Mouse (Mus musculus) midbrain, embryonic 13.5 days (tissue): Measurements from ENCODE around the gene Lmna. TPM values are rescaled to one million over a fixed set of nuclear protein-coding genes. Genes with fewer than 3 reads are reported as not detected.

Source experiments
- ATAC-seq: fragments of 200-750 bp; cut with Nextera tagmentation; 2 replicates; pipeline ENCODE4 v1.8.0; 2017; ENCODE audit warnings: mild to moderate bottlenecking, moderate TSS enrichment, moderate library complexity
- H3K27ac ChIP-seq: fragments of 300-500 bp; sonication (generic); 2 replicates; pipeline ENCODE4 v1.5.1; 2015; ENCODE audit warnings: inconsistent platforms, mild to moderate bottlenecking, moderate library complexity
- H3K27me3 ChIP-seq: fragments of 300-500 bp; sonication (generic); 2 replicates; pipeline ENCODE4 v1.6.1; 2015; ENCODE audit warnings: mild to moderate bottlenecking, inconsistent platforms
- H3K36me3 ChIP-seq: fragments of 300-500 bp; sonication (generic); 2 replicates; pipeline ENCODE4 v1.6.1; 2015; ENCODE audit warnings: mild to moderate bottlenecking, inconsistent platforms
- H3K4me1 ChIP-seq: fragments of 300-500 bp; sonication (generic); replicated peaks from 2 replicates; pipeline ENCODE4 v1.6.1; 2015; ENCODE audit warnings: inconsistent platforms
- H3K4me2 ChIP-seq: fragments of 300-500 bp; sonication (generic); replicated peaks from 2 replicates; pipeline ENCODE4 v1.6.1; 2015; ENCODE audit warnings: moderate library complexity, mild to moderate bottlenecking, inconsistent platforms
- H3K4me3 ChIP-seq: fragments of 300-500 bp; sonication (generic); replicated peaks from 2 replicates; pipeline ENCODE4 v1.5.1; 2015; ENCODE audit warnings: mild to moderate bottlenecking, inconsistent platforms
- H3K9ac ChIP-seq: fragments of 300-500 bp; sonication (generic); replicated peaks from 2 replicates; pipeline ENCODE4 v1.6.1; 2015; ENCODE audit warnings: mild to moderate bottlenecking, inconsistent platforms
- H3K9me3 ChIP-seq: fragments of 300-500 bp; sonication (generic); 2 replicates; pipeline ENCODE4 v1.6.1; 2016; ENCODE audit warnings: mild to moderate bottlenecking, inconsistent platforms
- WGBS: fragments of 180-500 bp; shearing (Covaris S2); methylation state at CpG from one replicate; pipeline ENCODE4 v1.1.7; 2015; 5-methylcytosine and 5-hydroxymethylcytosine counted together
- polyA plus RNA-seq: library from polyadenylated mRNA; unstranded; fragments of >200 nt; fragmentation: Nextera tagmentation; extraction: Ambion mirVana; gene quantifications from 2 replicates; pipeline ENCODE4 v1.2.1, GENCODE M21; 2015

The Lmna gene
- polyA plus RNA-seq, 1 experiment from 2014 or later: 23.4 TPM

GRCm38 (mm10) chr3:88502641-88503504 lies 6.9 kb downstream of the Lmna start:
- H3K9ac ChIP-seq: peak overlapping the region; percentile 84
- no peaks in the 10 kb centered on the region for H3K9me3 ChIP-seq
- WGBS: under 1% methylated on average over 55 of the region's 55 CpGs
- H3K27ac ChIP-seq: peak overlapping the region; percentile 40; the same call in 1 of the 2 replicates
- H3K36me3 ChIP-seq: no peaks in the 10 kb centered on the region
- peak; percentile 94 for ATAC-seq
- peaks cover 30% of the 10 kb centered on the region for H3K4me1 ChIP-seq
- peaks cover 33% of the 10 kb centered on the region for H3K27me3 ChIP-seq
- peak overlapping the region; percentile 71 for H3K4me3 ChIP-seq
- peak overlapping the region; percentile 94 for H3K4me2 ChIP-seq

DNA sequence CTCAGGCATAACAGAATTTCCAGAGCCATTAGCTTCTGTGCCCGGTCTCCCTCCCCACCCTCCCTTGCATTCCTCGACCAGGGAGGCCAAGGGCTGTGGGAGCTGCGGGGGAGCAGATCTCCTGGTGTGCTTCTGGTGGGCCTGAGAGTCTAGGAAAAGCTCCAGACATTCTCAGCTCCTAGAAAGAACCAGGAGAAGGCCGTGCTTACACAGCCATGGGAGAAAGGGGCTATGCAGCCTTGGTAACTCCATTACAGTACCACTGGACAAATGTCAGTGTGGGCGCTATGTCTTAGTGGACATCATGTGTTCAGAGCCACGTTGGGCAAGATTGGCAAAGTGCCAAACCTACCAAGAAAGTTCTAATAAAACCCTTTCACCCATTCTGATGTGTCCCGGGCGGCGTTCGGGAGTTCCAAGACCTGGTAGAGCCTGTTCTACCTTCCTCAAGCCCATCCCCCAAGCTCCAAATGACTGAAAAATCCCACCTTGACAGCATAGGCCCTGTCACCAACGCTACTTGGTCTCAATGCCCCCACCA lies 7.7 kb downstream of the Lmna start:
- WGBS: 19% methylated on average over 11 of the region's 11 CpGs
- peaks cover 32% of the 10 kb centered on the region for H3K27me3 ChIP-seq
- H3K4me3 ChIP-seq: peak overlapping the region; percentile 71
- H3K4me1 ChIP-seq: peaks cover 30% of the 10 kb centered on the region
- H3K9me3 ChIP-seq: no peaks in the 10 kb centered on the region
- H3K36me3 ChIP-seq: no peaks in the 10 kb centered on the region
- H3K4me2 ChIP-seq: peak overlapping the region; percentile 94
- H3K27ac ChIP-seq: no peak overlapping the region
- peak overlapping the region; percentile 84 for H3K9ac ChIP-seq
- ATAC-seq: no peak

- no peaks in the 10 kb centered on the region for H3K36me3 ChIP-seq
- WGBS: 54% methylated on average over 6 of the region's 6 CpGs
- H3K9ac ChIP-seq: 0 out of 2 replicates have a peak overlapping the region, but pooled peaks have one; percentile 84
These were observed 8.3 kb downstream of the Lmna start for GRCm38 (mm10) chr3:88501366-88502030.

GRCm38 (mm10) chr3:88500655-88501365 lies 8.9 kb downstream of the Lmna start:
- H3K9ac ChIP-seq: no peak overlapping the region
- H3K27me3 ChIP-seq: peaks cover 32% of the 10 kb centered on the region
- H3K27ac ChIP-seq: no peak overlapping the region
- no peak overlapping the region for H3K4me2 ChIP-seq
- H3K36me3 ChIP-seq: no peaks in the 10 kb centered on the region
- no peak overlapping the region for H3K4me3 ChIP-seq
- no peak for ATAC-seq
- WGBS: 52% methylated on average over 4 of the region's 4 CpGs
- no peaks in the 10 kb centered on the region for H3K9me3 ChIP-seq
- H3K4me1 ChIP-seq: peaks cover 30% of the 10 kb centered on the region

More at GRCm38 (mm10) chr3:88501366-88502030, 8.3 kb downstream of the Lmna start:
- no peak for ATAC-seq
- Histone ChIP-seq H3K4me1 (peaks cover 30% of the 10 kb centered on the region), H3K4me2 (peak overlapping the region; percentile 94), H3K27ac (no peak overlapping the region), H3K27me3 (peaks cover 32% of the 10 kb centered on the region), H3K4me3 (peak overlapping the region; percentile 71), H3K9me3 (no peaks in the 10 kb centered on the region)

GRCm38 (mm10) chr3:88500087-88500486 lies 9.7 kb downstream of the Lmna start:
- no peak overlapping the region for H3K27ac ChIP-seq
- H3K36me3 ChIP-seq: no peaks in the 10 kb centered on the region
- H3K4me1 ChIP-seq: peaks cover 30% of the 10 kb centered on the region
- peaks cover 31% of the 10 kb centered on the region for H3K27me3 ChIP-seq
- H3K9me3 ChIP-seq: no peaks in the 10 kb centered on the region
- no peak overlapping the region for H3K4me2 ChIP-seq
- no peak for ATAC-seq
- H3K4me3 ChIP-seq: no peak overlapping the region
- WGBS: 85% methylated on average over 7 of the region's 7 CpGs
- no peak overlapping the region for H3K9ac ChIP-seq

DNA sequence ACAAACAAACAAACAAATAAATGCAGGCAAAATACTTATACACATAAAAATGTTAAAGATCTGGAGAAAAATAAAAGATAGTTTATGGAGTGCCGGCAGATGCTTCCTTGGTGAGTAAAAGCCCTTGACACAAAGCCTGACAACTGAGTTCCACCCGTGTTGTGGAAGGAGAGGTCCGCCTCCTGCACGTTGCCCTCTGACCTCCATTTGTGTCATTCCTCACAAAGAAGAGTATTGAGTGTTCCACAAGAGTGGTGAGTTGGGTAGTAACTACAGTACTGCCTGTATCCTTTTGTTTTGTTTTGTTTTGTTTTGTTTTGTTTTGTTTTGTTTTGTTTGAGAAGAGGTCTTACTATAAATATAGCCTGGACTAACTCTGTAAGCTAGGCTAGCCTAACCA lies 10.2 kb downstream of the Lmna start:
- Histone ChIP-seq H3K36me3 (no peaks in the 10 kb centered on the region), H3K27ac (no peak overlapping the region), H3K4me1 (peaks cover 30% of the 10 kb centered on the region), H3K27me3 (peaks cover 28% of the 10 kb centered on the region), H3K9me3 (no peaks in the 10 kb centered on the region), H3K9ac (no peak overlapping the region), H3K4me2 (no peak overlapping the region), H3K4me3 (no peak overlapping the region)
- WGBS: 84% methylated on average over 4 of the region's 4 CpGs
- ATAC-seq: no peak

DNA sequence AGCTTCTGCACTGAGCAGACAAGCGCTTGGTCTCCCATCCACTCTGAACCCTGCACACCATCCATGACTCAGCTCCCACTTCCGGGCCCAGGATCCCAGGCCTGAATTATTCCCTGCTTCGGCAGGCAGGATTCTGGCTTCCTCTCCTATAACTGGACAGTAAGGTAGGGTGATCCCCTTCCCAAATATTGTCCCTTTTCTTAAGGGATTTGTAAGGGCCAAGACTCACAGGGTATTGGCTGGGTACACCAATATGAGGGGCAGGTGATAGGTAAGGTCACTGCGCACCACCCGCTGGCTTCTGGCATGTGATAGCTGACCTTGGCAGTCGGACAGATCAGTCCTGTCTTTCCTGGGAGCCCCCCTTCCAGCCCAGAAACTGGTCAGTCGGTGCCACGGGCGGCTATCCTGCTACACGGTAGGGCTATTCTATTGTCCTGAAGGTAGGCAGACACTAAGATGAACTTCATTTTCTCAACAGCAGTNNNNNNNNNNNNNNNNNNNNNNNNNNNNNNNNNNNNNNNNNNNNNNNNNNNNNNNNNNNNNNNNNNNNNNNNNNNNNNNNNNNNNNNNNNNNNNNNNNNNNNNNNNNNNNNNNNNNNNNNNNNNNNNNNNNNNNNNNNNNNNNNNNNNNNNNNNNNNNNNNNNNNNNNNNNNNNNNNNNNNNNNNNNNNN lies 13.9 kb downstream of the Lmna start:
- no peak for ATAC-seq
- no peaks in the 10 kb centered on the region for H3K36me3 ChIP-seq
- peaks cover 3% of the 10 kb centered on the region; the same call in 1 of the 2 replicates for H3K27me3 ChIP-seq
- H3K4me1 ChIP-seq: peaks cover 19% of the 10 kb centered on the region
- no peak overlapping the region for H3K4me2 ChIP-seq
- 86% methylated on average over 10 of the region's 10 CpGs for WGBS
- H3K9me3 ChIP-seq: no peaks in the 10 kb centered on the region
- H3K4me3 ChIP-seq: no peak overlapping the region
- H3K9ac ChIP-seq: no peak overlapping the region
- no peak overlapping the region for H3K27ac ChIP-seq

DNA sequence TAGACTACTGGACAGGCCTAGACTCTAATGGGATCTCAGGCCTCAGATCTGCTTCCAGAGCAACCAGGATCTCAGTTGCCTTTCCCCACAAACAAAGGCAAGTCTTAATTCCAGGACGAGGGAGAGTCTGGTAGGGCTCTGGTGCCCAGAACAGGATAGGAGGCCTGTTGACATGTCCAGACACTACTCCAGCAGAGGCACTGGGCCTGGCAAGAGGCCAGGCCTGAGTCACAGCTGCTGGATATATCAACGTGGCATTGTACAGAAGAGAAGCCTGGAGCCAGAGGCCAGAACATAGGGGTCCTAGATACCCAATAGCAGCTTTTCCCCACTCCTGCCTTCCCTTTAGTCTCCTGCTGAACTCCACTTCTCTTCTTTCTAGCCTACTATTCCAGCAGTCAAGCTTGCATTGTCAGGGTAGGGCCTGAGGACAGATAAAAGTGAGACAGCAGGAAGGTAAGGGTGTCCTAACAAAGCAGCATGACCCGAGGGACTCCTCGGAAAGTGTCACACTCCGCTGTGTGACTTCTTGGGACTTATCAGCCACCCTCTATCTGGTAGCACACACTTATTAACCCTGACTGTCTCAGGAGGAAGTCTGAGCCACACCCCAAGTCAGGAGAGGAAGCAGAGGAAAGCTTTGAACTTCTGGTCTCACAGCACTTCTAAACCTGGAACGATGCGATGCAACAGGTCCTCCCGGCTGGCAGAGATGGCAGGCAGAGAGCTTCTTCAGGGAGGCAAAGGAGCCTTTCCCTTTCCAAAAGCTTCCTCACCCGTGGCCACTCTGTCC lies 14.7 kb downstream of the Lmna start:
- H3K4me3 ChIP-seq: no peak overlapping the region
- H3K27ac ChIP-seq: no peak overlapping the region
- 72% methylated on average over 9 of the region's 9 CpGs for WGBS
- no peaks in the 10 kb centered on the region for H3K9me3 ChIP-seq
- peaks cover 17% of the 10 kb centered on the region for H3K4me1 ChIP-seq
- H3K9ac ChIP-seq: no peak overlapping the region
- ATAC-seq: no peak
- H3K36me3 ChIP-seq: no peaks in the 10 kb centered on the region
- no peak overlapping the region for H3K4me2 ChIP-seq
- H3K27me3 ChIP-seq: no peaks in the 10 kb centered on the region

GRCm38 (mm10) chr3:88493706-88494582 lies 15.8 kb downstream of the Lmna start:
- Histone ChIP-seq H3K9ac (no peak overlapping the region), H3K4me2 (no peak overlapping the region), H3K36me3 (no peaks in the 10 kb centered on the region), H3K9me3 (no peaks in the 10 kb centered on the region), H3K4me3 (no peak overlapping the region), H3K4me1 (peaks cover 17% of the 10 kb centered on the region), H3K27me3 (no peaks in the 10 kb centered on the region), H3K27ac (no peak overlapping the region)
- ATAC-seq: no peak
- WGBS: 77% methylated on average over 11 of the region's 11 CpGs

DNA sequence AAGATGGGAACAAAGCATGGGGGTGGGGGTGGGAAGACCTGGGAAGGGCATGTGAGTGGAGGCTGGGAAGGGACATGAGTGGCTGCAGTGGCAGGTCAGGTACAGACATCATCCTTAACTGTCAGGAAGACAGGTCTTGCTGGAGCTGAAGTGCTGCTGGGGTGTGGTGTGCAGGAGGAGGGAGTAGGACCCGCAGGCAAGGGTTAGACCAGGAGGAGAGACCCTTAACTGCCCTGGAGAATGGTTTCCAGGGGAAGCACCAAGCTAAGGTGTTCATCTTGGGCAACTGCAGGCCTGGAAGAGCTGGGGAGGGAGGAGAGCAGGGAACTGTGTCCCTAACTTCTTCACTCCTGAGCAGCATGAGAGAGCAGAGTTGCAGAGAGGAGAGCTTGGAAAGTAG lies 22.4 kb downstream of the Lmna start:
- no peak overlapping the region for H3K27ac ChIP-seq
- H3K27me3 ChIP-seq: peaks cover 53% of the 10 kb centered on the region
- WGBS: 77% methylated on average over 1 of the region's 1 CpGs
- no peaks in the 10 kb centered on the region for H3K9me3 ChIP-seq
- H3K36me3 ChIP-seq: peaks cover 10% of the 10 kb centered on the region; the same call in 1 of the 2 replicates
- peaks cover 19% of the 10 kb centered on the region for H3K4me1 ChIP-seq
- H3K4me2 ChIP-seq: no peak overlapping the region
- ATAC-seq: no peak
- no peak overlapping the region for H3K4me3 ChIP-seq
- H3K9ac ChIP-seq: no peak overlapping the region
